Mouse (Mus musculus) frontal cortex, postnatal 10 days (tissue): ENCODE data around the gene Maml3.

ENCODE experiments used
- DNase-seq, 2 experiments: peaks; one replicate each; pipeline ENCODE4 v3.0.0; 2022; ENCODE audit warnings: low spot score in 2 of 2, mixed read lengths in 1 of 2

Gene Maml3

DNA sequence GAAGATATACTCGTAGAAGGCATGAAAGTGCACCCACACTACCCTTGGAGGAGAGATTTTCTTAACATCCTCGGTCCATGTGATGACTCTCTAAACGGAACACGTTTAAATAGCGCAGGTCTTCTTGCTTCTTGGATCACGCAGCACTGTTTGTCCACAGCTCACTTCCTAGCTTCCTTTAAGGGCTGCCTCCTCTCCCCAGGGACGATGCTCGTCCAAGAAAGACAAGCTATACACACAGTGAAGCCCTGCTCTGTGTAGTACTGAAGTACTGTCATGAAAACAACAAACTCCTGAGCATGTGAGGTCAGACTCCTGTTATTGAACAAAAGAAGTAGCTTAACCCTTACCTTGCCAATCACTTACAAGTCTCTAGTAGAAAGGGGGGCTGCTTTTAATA lies 192.7 kb downstream of the Maml3 start:
- no peak for DNase-seq

GRCm38 (mm10) chr3:51908437-51908990 lies 196.4 kb downstream of the Maml3 start:
- no peak for DNase-seq

GRCm38 (mm10) chr3:51907113-51907860 lies 197.6 kb downstream of the Maml3 start:
- DNase-seq: no peak

DNA sequence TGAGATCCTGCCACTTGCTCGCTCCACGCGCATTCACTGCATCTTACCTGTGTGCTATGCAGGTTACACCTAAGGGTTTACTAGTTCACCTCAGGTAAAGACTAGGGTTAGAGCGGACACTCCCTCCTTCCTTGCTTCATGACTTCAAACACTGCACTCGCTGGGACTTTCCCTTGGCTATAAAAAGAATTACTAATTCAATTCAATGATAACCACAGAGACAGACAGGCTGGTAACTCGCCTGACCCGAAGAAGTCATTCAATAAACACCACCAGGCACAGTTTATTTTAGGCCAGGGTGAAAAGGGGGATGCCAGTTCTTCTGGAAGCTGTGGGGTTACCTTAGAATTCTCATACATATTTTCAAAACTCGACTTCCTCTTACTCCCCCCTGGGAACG lies 199.0 kb downstream of the Maml3 start:
- no peak for DNase-seq

- DNase-seq: no peak
Observed at GRCm38 (mm10) chr3:51904357-51904855, 200.5 kb downstream of the Maml3 start.

- no peak for DNase-seq
Observed at GRCm38 (mm10) chr3:51901151-51901550, 203.7 kb downstream of the Maml3 start.

DNA sequence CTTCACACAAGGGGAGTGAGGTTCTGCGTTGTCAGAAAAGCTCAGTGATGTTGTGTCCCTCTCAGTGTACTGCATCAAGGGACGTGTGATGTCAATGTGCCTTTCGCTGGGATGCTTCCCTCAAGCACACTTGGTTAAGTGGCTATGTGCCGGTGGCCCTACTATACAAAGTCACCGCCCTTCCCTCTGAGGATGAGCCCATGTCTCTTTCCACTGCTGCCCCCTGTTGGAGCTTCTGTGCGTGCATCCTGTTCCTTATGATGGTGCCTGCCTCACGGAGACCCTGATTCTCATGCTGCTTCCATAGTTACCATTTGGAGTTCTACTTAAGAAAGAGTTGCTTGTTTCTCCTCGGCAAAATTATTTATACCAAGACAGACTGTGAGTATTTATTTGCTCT lies 210.4 kb downstream of the Maml3 start:
- no peak for DNase-seq

- no peak for DNase-seq
Observed at GRCm38 (mm10) chr3:51891562-51892119, 213.2 kb downstream of the Maml3 start.

GRCm38 (mm10) chr3:51890181-51890580 lies 214.7 kb downstream of the Maml3 start:
- DNase-seq: no peak

GRCm38 (mm10) chr3:51889776-51890175 lies 215.1 kb downstream of the Maml3 start:
- peak; percentile 66 for DNase-seq

- DNase-seq: no peak
Observed at GRCm38 (mm10) chr3:51888662-51889433, 216.0 kb downstream of the Maml3 start.

DNA sequence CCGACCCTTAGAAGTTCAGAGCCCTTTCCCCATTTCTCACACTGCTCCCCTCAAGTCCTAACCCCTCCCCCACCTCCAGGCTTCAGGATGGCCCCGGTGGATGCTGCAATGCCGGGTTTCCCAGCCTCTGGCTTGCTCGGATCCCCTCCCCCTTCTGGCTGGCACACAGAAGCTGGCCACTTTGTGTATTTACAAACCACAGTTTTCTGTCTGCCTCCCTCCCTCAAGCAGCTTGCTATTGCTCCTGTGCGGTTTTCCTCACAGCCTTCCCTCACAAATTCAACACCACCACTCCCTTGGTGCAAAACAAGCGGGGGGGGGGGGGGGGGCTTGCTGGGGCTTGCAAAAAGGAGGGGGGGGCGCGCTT lies 216.6 kb downstream of the Maml3 start:
- DNase-seq: no peak

DNA sequence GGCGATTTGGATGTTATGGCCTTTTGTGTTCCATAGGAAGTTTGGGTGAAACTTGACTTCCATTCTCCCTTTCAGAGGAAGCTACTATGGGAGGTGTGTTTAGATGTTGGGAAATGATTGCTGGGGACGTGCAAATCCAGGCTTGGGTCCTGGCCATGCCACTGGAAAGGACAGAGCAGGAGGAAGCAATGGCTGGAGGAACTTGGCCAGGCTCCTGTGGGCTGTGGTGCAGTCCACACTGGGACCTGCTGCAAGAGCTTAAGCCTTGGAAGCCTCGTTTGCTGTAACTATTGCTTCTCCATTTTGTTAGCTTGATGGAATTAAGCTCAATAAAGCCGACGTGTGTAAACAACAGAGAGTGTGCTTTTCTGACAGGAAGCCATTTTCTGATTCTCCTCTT lies 219.0 kb downstream of the Maml3 start:
- no peak for DNase-seq

- DNase-seq: peak in 1 of 2 experiments; percentile 34
Observed at GRCm38 (mm10) chr3:51885487-51885886, 219.4 kb downstream of the Maml3 start.

GRCm38 (mm10) chr3:51881981-51882380 lies 222.9 kb downstream of the Maml3 start:
- DNase-seq: no peak

- DNase-seq: no peak
Observed at GRCm38 (mm10) chr3:51881393-51881792, 223.5 kb downstream of the Maml3 start.

- DNase-seq: no peak
Observed at GRCm38 (mm10) chr3:51880506-51881036, 224.3 kb downstream of the Maml3 start.

DNA sequence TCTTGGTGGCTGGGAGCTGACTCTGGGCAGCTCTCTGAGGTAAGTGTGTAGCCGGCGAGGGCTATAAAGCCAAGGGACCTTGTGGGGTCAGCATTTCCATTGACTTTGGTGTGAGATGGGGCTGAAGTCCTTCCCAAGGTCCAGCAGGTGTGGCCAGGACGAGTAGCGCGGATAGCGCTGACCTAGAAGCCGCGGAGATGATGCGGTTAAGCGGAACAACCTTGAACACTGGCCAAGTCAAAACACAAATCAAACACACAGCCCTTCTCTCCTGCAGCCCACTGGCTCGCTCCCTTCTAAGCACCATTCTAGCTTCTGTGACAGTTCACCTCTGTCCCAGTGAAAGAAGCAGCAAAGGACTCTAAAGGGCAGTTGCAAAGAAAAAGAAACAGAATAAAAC lies 225.7 kb downstream of the Maml3 start:
- DNase-seq: no peak

GRCm38 (mm10) chr3:51878577-51878976 lies 226.3 kb downstream of the Maml3 start:
- no peak for DNase-seq

- DNase-seq: no peak
Observed at GRCm38 (mm10) chr3:51876729-51877128, 228.1 kb downstream of the Maml3 start.

DNA sequence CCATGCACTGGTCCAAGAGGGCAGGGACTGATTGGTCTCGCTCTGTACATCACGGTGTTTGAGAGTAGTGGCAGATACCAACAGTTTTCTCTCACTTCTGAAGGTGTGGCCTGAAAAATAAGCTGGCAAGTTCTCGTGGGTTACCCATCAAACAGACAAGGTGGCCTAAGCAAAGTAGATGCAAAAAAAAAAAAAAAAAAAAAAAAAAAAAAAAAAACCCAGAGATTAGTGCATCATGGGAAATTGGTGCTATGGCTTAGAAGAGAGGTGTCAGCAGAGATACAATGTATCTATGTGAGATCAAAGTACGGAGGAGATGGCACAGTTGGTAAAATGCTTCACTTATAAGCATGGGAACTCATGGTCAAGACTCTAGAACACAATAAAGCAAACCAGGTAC lies 229.2 kb downstream of the Maml3 start:
- no peak for DNase-seq

- DNase-seq: no peak
Observed at GRCm38 (mm10) chr3:51874252-51874651, 230.6 kb downstream of the Maml3 start.
